In genomic region chr1:152434166-152434565, GRCm38 (mm10) we compare ENCODE assay signal across 17 mouse cellular contexts. TPM values are rescaled to one million over a fixed set of nuclear protein-coding genes. Genes with fewer than 3 reads are reported as not detected.
"Had no signal": no experiment of that assay in that cellular context is flagged by ENCODE, and none has a peak within 500 bp of the region (broad histone marks: within the 10 kb centered on the region; RNA-seq: fewer than 3 reads in every experiment).

No protein-coding gene starts in this region.

- DNase-seq: layer of hippocampus, postnatal 36 days; lung, embryonic 14.5 days; right cerebral cortex, adult 18-20 months; right cerebral cortex, postnatal 14 days; right cerebral cortex, postnatal 4 days; thymus, postnatal 36 days had no signal

- H3K27ac ChIP-seq: kidney, postnatal 0 days; left cerebral cortex, adult 2 months; liver, embryonic 14.5 days; macrophage; midbrain, embryonic 12.5 days; midbrain, embryonic 15.5 days; neural tube, embryonic 12.5 days; neural tube, embryonic 15.5 days; stomach, embryonic 15.5 days had no signal

- ATAC-seq: intestine, postnatal 0 days; lung, postnatal 0 days; midbrain, embryonic 15.5 days had no signal

- H3K4me2 ChIP-seq: lung, embryonic 14.5 days; midbrain, embryonic 12.5 days; midbrain, embryonic 15.5 days; neural tube, embryonic 12.5 days; neural tube, embryonic 15.5 days; stomach, embryonic 15.5 days had no signal

- H3K9me3 ChIP-seq: midbrain, embryonic 12.5 days; midbrain, embryonic 15.5 days; neural tube, embryonic 12.5 days; neural tube, embryonic 15.5 days; stomach, embryonic 15.5 days had no signal

- H3K4me1 ChIP-seq: midbrain, embryonic 12.5 days; midbrain, embryonic 15.5 days; neural tube, embryonic 12.5 days; neural tube, embryonic 15.5 days; stomach, embryonic 15.5 days had no signal

- H3K4me3 ChIP-seq: left cerebral cortex, adult 2 months; midbrain, embryonic 12.5 days; midbrain, embryonic 15.5 days; neural tube, embryonic 12.5 days; neural tube, embryonic 15.5 days; stomach, embryonic 15.5 days had no signal

- H3K36me3 ChIP-seq: midbrain, embryonic 12.5 days; midbrain, embryonic 15.5 days; neural tube, embryonic 12.5 days; neural tube, embryonic 15.5 days; stomach, embryonic 15.5 days had no signal

- H3K9ac ChIP-seq: liver, embryonic 14.5 days; lung, embryonic 14.5 days; midbrain, embryonic 12.5 days; midbrain, embryonic 15.5 days; neural tube, embryonic 12.5 days; neural tube, embryonic 15.5 days; stomach, embryonic 15.5 days had no signal

- H3K27me3 ChIP-seq: midbrain, embryonic 12.5 days; midbrain, embryonic 15.5 days; neural tube, embryonic 12.5 days; neural tube, embryonic 15.5 days; stomach, embryonic 15.5 days had no signal

RNA-seq across cellular contexts. Expression of gene Colgalt2, which starts 34.5 kb away (rescaled TPM):
- polyA plus RNA-seq: macrophage had no signal
